Mouse (Mus musculus) hindbrain, embryonic 10.5 days (tissue): ENCODE measurements around the gene Naa25. TPM values are rescaled to one million over a fixed set of nuclear protein-coding genes. Genes with fewer than 3 reads are reported as not detected.

Source experiments
- DNase-seq: peaks from one replicate; pipeline ENCODE4 v3.0.0-alpha.2; 2017; ENCODE audit warnings: low spot score
- H3K27ac ChIP-seq: fragments of 300-500 bp; sonication (generic); 2 replicates; pipeline ENCODE4 v1.5.1; 2016; ENCODE audit warnings: mild to moderate bottlenecking, moderate library complexity
- H3K27me3 ChIP-seq: fragments of 300-500 bp; sonication (generic); 2 replicates; pipeline ENCODE4 v1.6.1; 2016; ENCODE audit warnings: mild to moderate bottlenecking; ENCODE audit not compliant: poor library complexity, insufficient read depth, severe bottlenecking
- H3K36me3 ChIP-seq: fragments of 300-500 bp; sonication (generic); 2 replicates; pipeline ENCODE4 v1.6.1; 2016; ENCODE audit warnings: mild to moderate bottlenecking, moderate library complexity
- H3K4me1 ChIP-seq: fragments of 300-500 bp; sonication (generic); replicated peaks from 2 replicates; pipeline ENCODE4 v1.6.1; 2016; ENCODE audit warnings: mild to moderate bottlenecking
- H3K4me3 ChIP-seq: fragments of 300-500 bp; sonication (generic); 2 replicates; pipeline ENCODE4 v1.5.1; 2016; ENCODE audit warnings: mild to moderate bottlenecking, moderate library complexity
- H3K9me3 ChIP-seq: fragments of 300-500 bp; sonication (generic); 2 replicates; pipeline ENCODE4 v1.6.1; 2016; ENCODE audit warnings: mild to moderate bottlenecking, moderate library complexity
- WGBS: fragments of 180-500 bp; shearing (Covaris S2); methylation state at CpG from one replicate; pipeline ENCODE4 v1.1.7; 2016; 5-methylcytosine and 5-hydroxymethylcytosine counted together
- polyA plus RNA-seq: library from polyadenylated mRNA; unstranded; fragments of >200 nt; fragmentation: Nextera tagmentation; extraction: Ambion mirVana; gene quantifications from 2 replicates; pipeline ENCODE4 v1.2.1, GENCODE M21; 2016

Naa25 gene
- polyA plus RNA-seq, 1 experiment from 2014 or later = 44.1 TPM

- peak overlapping the region; percentile 92 for H3K27ac ChIP-seq
- peaks cover 7% of the 10 kb centered on the region for H3K9me3 ChIP-seq
- H3K27me3 ChIP-seq = peaks cover 15% of the 10 kb centered on the region
- 3% methylated on average over 47 of the region's 47 CpGs for WGBS
- H3K36me3 ChIP-seq = peaks cover 33% of the 10 kb centered on the region
- H3K4me3 ChIP-seq = peak overlapping the region; percentile 69
- H3K4me1 ChIP-seq = peaks cover 36% of the 10 kb centered on the region
- DNase-seq = no peak
Measured at GRCm38 (mm10) chr5:121384757-121385460, 12.8 kb upstream of the Naa25 start.

- H3K9me3 ChIP-seq = peaks cover 6% of the 10 kb centered on the region
- H3K27me3 ChIP-seq = peaks cover 15% of the 10 kb centered on the region
- H3K4me1 ChIP-seq = peaks cover 36% of the 10 kb centered on the region
- DNase-seq = peak; percentile 94
- WGBS = under 1% methylated on average over 43 of the region's 45 CpGs
- H3K36me3 ChIP-seq = peaks cover 26% of the 10 kb centered on the region
- peak within 1 kb of the TSS; percentile 69 for H3K4me3 ChIP-seq
- H3K27ac ChIP-seq = peak within 1 kb of the TSS; percentile 92
Measured at GRCm38 (mm10) chr5:121385461-121386119, 12.1 kb upstream of the Naa25 start, which contains the start of gene Trafd1. Trafd1 (minus strand) TSS chr5:121385632.

- WGBS = 38% methylated on average over 22 of the region's 22 CpGs
- no peak overlapping the region for H3K27ac ChIP-seq
- no peaks in the 10 kb centered on the region for H3K9me3 ChIP-seq
- H3K27me3 ChIP-seq = peaks cover 15% of the 10 kb centered on the region
- peak overlapping the region; percentile 69 for H3K4me3 ChIP-seq
- H3K4me1 ChIP-seq = peaks cover 36% of the 10 kb centered on the region
- H3K36me3 ChIP-seq = peaks cover 19% of the 10 kb centered on the region
- DNase-seq = no peak
Measured at GRCm38 (mm10) chr5:121386120-121386909, 11.4 kb upstream of the Naa25 start.

GRCm38 (mm10) chr5:121387126-121387525 is 10.6 kb upstream of the Naa25 start:
- Histone ChIP-seq H3K4me1 (peaks cover 36% of the 10 kb centered on the region), H3K36me3 (peaks cover 12% of the 10 kb centered on the region), H3K27me3 (peaks cover 15% of the 10 kb centered on the region), H3K9me3 (no peaks in the 10 kb centered on the region), H3K4me3 (no peak overlapping the region), H3K27ac (no peak overlapping the region)
- DNase-seq = no peak
- WGBS = 61% methylated on average over 4 of the region's 4 CpGs

GRCm38 (mm10) chr5:121389106-121389505 is 8.6 kb upstream of the Naa25 start:
- DNase-seq = no peak
- H3K36me3 ChIP-seq = no peaks in the 10 kb centered on the region
- peaks cover 30% of the 10 kb centered on the region for H3K4me1 ChIP-seq
- H3K9me3 ChIP-seq = no peaks in the 10 kb centered on the region
- H3K27ac ChIP-seq = no peak overlapping the region
- H3K4me3 ChIP-seq = no peak overlapping the region
- H3K27me3 ChIP-seq = peaks cover 15% of the 10 kb centered on the region
- 63% methylated on average over 7 of the region's 7 CpGs for WGBS

- no peak for DNase-seq
- H3K36me3 ChIP-seq = no peaks in the 10 kb centered on the region
Measured at GRCm38 (mm10) chr5:121389691-121390090, 8.0 kb upstream of the Naa25 start.

GRCm38 (mm10) chr5:121392667-121393380 is 4.9 kb upstream of the Naa25 start:
- Histone ChIP-seq H3K36me3 (no peaks in the 10 kb centered on the region), H3K9me3 (no peaks in the 10 kb centered on the region), H3K4me3 (no peak overlapping the region), H3K27ac (no peak overlapping the region), H3K27me3 (no peaks in the 10 kb centered on the region), H3K4me1 (peaks cover 8% of the 10 kb centered on the region; the same call in 1 of the 2 replicates)
- 60% methylated on average over 16 of the region's 16 CpGs for WGBS
- peak; percentile 36 for DNase-seq

More at GRCm38 (mm10) chr5:121389691-121390090, 8.0 kb upstream of the Naa25 start:
- no peak overlapping the region for H3K27ac ChIP-seq
- peaks cover 24% of the 10 kb centered on the region for H3K4me1 ChIP-seq
- no peak overlapping the region for H3K4me3 ChIP-seq
- no peaks in the 10 kb centered on the region for H3K9me3 ChIP-seq
- H3K27me3 ChIP-seq = peaks cover 15% of the 10 kb centered on the region

GRCm38 (mm10) chr5:121393402-121393801 is 4.3 kb upstream of the Naa25 start:
- Histone ChIP-seq H3K27me3 (no peaks in the 10 kb centered on the region), H3K27ac (no peak overlapping the region), H3K9me3 (no peaks in the 10 kb centered on the region), H3K36me3 (no peaks in the 10 kb centered on the region), H3K4me3 (no peak overlapping the region), H3K4me1 (peaks cover 8% of the 10 kb centered on the region; the same call in 1 of the 2 replicates)
- WGBS = 88% methylated on average over 3 of the region's 3 CpGs
- DNase-seq = no peak

- Histone ChIP-seq H3K36me3 (peaks cover 11% of the 10 kb centered on the region), H3K9me3 (no peaks in the 10 kb centered on the region), H3K27ac (no peak overlapping the region), H3K4me1 (peaks cover 16% of the 10 kb centered on the region), H3K27me3 (no peaks in the 10 kb centered on the region), H3K4me3 (no peak overlapping the region)
- DNase-seq = no peak
- 83% methylated on average over 5 of the region's 5 CpGs for WGBS
Measured at GRCm38 (mm10) chr5:121395621-121396020, 2.1 kb upstream of the Naa25 start.

GRCm38 (mm10) chr5:121398146-121398964 is 619 bp downstream of the Naa25 start:
- peak; percentile 62 for DNase-seq
- H3K36me3 ChIP-seq = peaks cover 38% of the 10 kb centered on the region
- peak overlapping the region; percentile 90 for H3K27ac ChIP-seq
- no peaks in the 10 kb centered on the region for H3K27me3 ChIP-seq
- no peaks in the 10 kb centered on the region for H3K9me3 ChIP-seq
- peak overlapping the region; percentile 78 for H3K4me3 ChIP-seq
- H3K4me1 ChIP-seq = peaks cover 16% of the 10 kb centered on the region
- under 1% methylated on average over 67 of the region's 67 CpGs for WGBS

GRCm38 (mm10) chr5:121398965-121399462 is 1.3 kb downstream of the Naa25 start:
- Histone ChIP-seq H3K27ac (no peak overlapping the region), H3K4me1 (peaks cover 16% of the 10 kb centered on the region), H3K27me3 (no peaks in the 10 kb centered on the region), H3K4me3 (peak overlapping the region; percentile 78), H3K36me3 (peaks cover 45% of the 10 kb centered on the region), H3K9me3 (no peaks in the 10 kb centered on the region)
- DNase-seq = no peak
- 64% methylated on average over 9 of the region's 9 CpGs for WGBS
